Mouse (Mus musculus): ENCODE measurements around the gene Dennd6a.
"Not testable (repeated sequence)": the region's sequence is repeated elsewhere in the genome, so short reads cannot be mapped to it uniquely, and the experiment has no call there.

Dennd6a gene

GRCm38 (mm10) chr14:26573556-26573955 is at the start of gene Dennd6a:
Gene Dennd6a (plus strand): TSS chr14:26573856.
- CTCF ChIA-PET, result not testable (repeated sequence)
- POLR2A ChIA-PET, result interaction anchor here in 3 of 4 experiments (0.5 to 8.0 kb wide), 9 partner anchors 11 to 54 kb away, joined by 3 to 52 read pairs (median 3); partner anchors contain the start of gene Slmap (in 2 of the 3)

- POLR2A ChIA-PET, result interaction anchor here in 2 of 4 experiments (1.0 to 1.2 kb wide), 3 partner anchors 9 to 10 kb away, joined by 3 to 4 read pairs (median 4); partner anchors contain the start of gene Slmap (in 2 of the 2)
- CTCF ChIA-PET, result no interaction called here
Observed at GRCm38 (mm10) chr14:26525955-26526354, 47.7 kb upstream of the Dennd6a start.

- ChIA-PET CTCF (no interaction called here), POLR2A (interaction anchor here in 3 of 4 experiments (0.6 to 3.4 kb wide), 4 partner anchors 8 to 952 kb away, joined by 3 to 17 read pairs (median 4); no protein-coding TSS in a partner anchor)
Observed at GRCm38 (mm10) chr14:26528296-26528695, 45.4 kb upstream of the Dennd6a start.

- ChIA-PET CTCF (no interaction called here), POLR2A (interaction anchor here in 3 of 4 experiments (1.0 to 7.6 kb wide), 12 partner anchors 9 to 145 kb away, joined by 3 to 75 read pairs (median 4); no protein-coding TSS in a partner anchor)
Observed at GRCm38 (mm10) chr14:26530350-26530749, 43.3 kb upstream of the Dennd6a start.

GRCm38 (mm10) chr14:26531410-26532313 is 42.0 kb upstream of the Dennd6a start:
- POLR2A ChIA-PET, result interaction anchor here in 3 of 4 experiments (0.7 to 7.6 kb wide), 13 partner anchors 10 to 76 kb away, joined by 3 to 75 read pairs (median 4); no protein-coding TSS in a partner anchor
- CTCF ChIA-PET, result no interaction called here

- ChIA-PET POLR2A (interaction anchor here in 2 of 4 experiments (0.6 to 7.6 kb wide), 16 partner anchors 11 to 321 kb away, joined by 3 to 75 read pairs (median 4); partner anchors contain the start of gene Dennd6a (in 1 of the 2)), CTCF (no interaction called here)
Observed at GRCm38 (mm10) chr14:26532752-26533151, 40.9 kb upstream of the Dennd6a start.

GRCm38 (mm10) chr14:26533267-26533666 is 40.4 kb upstream of the Dennd6a start:
- ChIA-PET CTCF (no interaction called here), POLR2A (interaction anchor here in 3 of 4 experiments (1.1 to 7.6 kb wide), 23 partner anchors 11 to 691 kb away, joined by 3 to 75 read pairs (median 8); partner anchors contain the start of genes Anxa11 (in 1 of the 3), Dennd6a (in 1 of the 3) and Pde12 (in 1 of the 3))

- ChIA-PET POLR2A (interaction anchor here (0.5 to 7.6 kb wide), 96 partner anchors 7 to 895 kb away, joined by 3 to 75 read pairs (median 5); partner anchors contain the start of genes Pde12 (in 3 of the 4), Dennd6a (in 2 of the 4), Anxa11 (in 1 of the 4) and Appl1 (in 1 of the 4)), CTCF (interaction anchor here in 1 of 4 experiments (0.7 to 1.1 kb wide), 3 partner anchors 30 to 141 kb away, joined by 3 to 5 read pairs (median 3); no protein-coding TSS in a partner anchor)
Observed at GRCm38 (mm10) chr14:26533821-26534756, 39.6 kb upstream of the Dennd6a start.

- ChIA-PET POLR2A (interaction anchor here in 3 of 4 experiments (0.5 to 7.6 kb wide), 98 partner anchors 8 to 894 kb away, joined by 3 to 75 read pairs (median 5); partner anchors contain the start of genes Dennd6a (in 2 of the 3), Pde12 (in 2 of the 3), Anxa11 (in 1 of the 3) and Appl1 (in 1 of the 3)), CTCF (interaction anchor here in 1 of 4 experiments (1.0 to 1.1 kb wide), 2 partner anchors 31 to 141 kb away, joined by 3 to 5 read pairs; no protein-coding TSS in a partner anchor)
Observed at GRCm38 (mm10) chr14:26534757-26535479, 38.7 kb upstream of the Dennd6a start, which contains the start of gene Slmap. Gene Slmap (minus strand): TSS chr14:26534931.

GRCm38 (mm10) chr14:26539241-26539640 is 34.4 kb upstream of the Dennd6a start:
- POLR2A ChIA-PET, result interaction anchor here in 1 of 4 experiments (0.6 to 1.2 kb wide), 2 partner anchors 12 to 79 kb away, joined by 3 to 4 read pairs; no protein-coding TSS in a partner anchor
- CTCF ChIA-PET, result interaction anchor here in 1 of 4 experiments (0.6 kb wide), 1 partner anchor 48 kb away, joined by 4 read pairs; no protein-coding TSS in a partner anchor

- ChIA-PET POLR2A (interaction anchor here in 1 of 4 experiments (0.8 kb wide), 1 partner anchor 105 kb away, joined by 4 read pairs; no protein-coding TSS in a partner anchor), CTCF (no interaction called here)
Observed at GRCm38 (mm10) chr14:26540577-26540976, 33.1 kb upstream of the Dennd6a start.

- ChIA-PET POLR2A (interaction anchor here in 1 of 4 experiments (1.0 kb wide), 2 partner anchors 23 to 33 kb away, joined by 3 read pairs; no protein-coding TSS in a partner anchor), CTCF (no interaction called here)
Observed at GRCm38 (mm10) chr14:26542136-26542535, 31.5 kb upstream of the Dennd6a start.

GRCm38 (mm10) chr14:26547516-26548488 is 25.9 kb upstream of the Dennd6a start:
- CTCF ChIA-PET, result no interaction called here
- POLR2A ChIA-PET, result interaction anchor here in 1 of 4 experiments (0.6 to 1.4 kb wide), 5 partner anchors 12 to 201 kb away, joined by 3 to 4 read pairs (median 3); partner anchors contain the start of gene Slmap

GRCm38 (mm10) chr14:26550712-26551111 is 22.9 kb upstream of the Dennd6a start:
- ChIA-PET CTCF (no interaction called here), POLR2A (interaction anchor here in 2 of 4 experiments (1.7 to 3.2 kb wide), 3 partner anchors 12 to 16 kb away, joined by 4 to 9 read pairs (median 5); partner anchors contain the start of gene Slmap (in 2 of the 2))

- ChIA-PET POLR2A (interaction anchor here in 1 of 4 experiments (3.2 kb wide), 1 partner anchor 18 kb away, joined by 9 read pairs; the partner anchor contains the start of gene Slmap), CTCF (no interaction called here)
Observed at GRCm38 (mm10) chr14:26552441-26552840, 21.2 kb upstream of the Dennd6a start.

GRCm38 (mm10) chr14:26552853-26553252 is 20.8 kb upstream of the Dennd6a start:
- ChIA-PET POLR2A (interaction anchor here in 1 of 4 experiments (3.2 kb wide), 1 partner anchor 18 kb away, joined by 9 read pairs; the partner anchor contains the start of gene Slmap), CTCF (no interaction called here)
